Mouse (Mus musculus): ENCODE measurements around the gene Arid5b. TPM values are rescaled to one million over a fixed set of nuclear protein-coding genes. Genes with fewer than 3 reads are reported as not detected.

The Arid5b gene
- polyA plus RNA-seq, 1 experiment from 2014 or later, result 12.2 TPM

- TF ChIP-seq CTCF (IDR thresholded peaks at IDR 0.05; ENCODE audit: low read depth) (no peak), EP300 (IDR thresholded peaks at IDR 0.05; ENCODE audit: low read depth) (no peak)
- Histone ChIP-seq H3K36me3 (replicated peaks; ENCODE audit: insufficient read depth, low read length) (peaks cover 16% of the 10 kb centered on the region), H3K9ac (replicated peaks) (no peak overlapping the region), H3K9me3 (ENCODE audit: low read length) (no peaks in the 10 kb centered on the region), H3K27ac (ENCODE audit: low read depth) (no peak overlapping the region; the same call in 1 of the 2 replicates), H3K27me3 (ENCODE audit: insufficient read depth, low read length) (no peaks in the 10 kb centered on the region), H3K4me2 (ENCODE audit: low read depth, low read length) (peak overlapping the region; percentile 63), H3K4me3 (ENCODE audit: low read depth, low read length) (peak overlapping the region; percentile 58), H3K4me1 (ENCODE audit: insufficient read depth) (peaks cover 24% of the 10 kb centered on the region)
- 55% methylated on average over 5 of the region's 5 CpGs for WGBS (ENCODE audit: insufficient replicate concordance)
- DNase-seq (no peak), ATAC-seq (no peak)
Measured at GRCm38 (mm10) chr10:68134071-68134470, 144.5 kb downstream of the Arid5b start.

DNA sequence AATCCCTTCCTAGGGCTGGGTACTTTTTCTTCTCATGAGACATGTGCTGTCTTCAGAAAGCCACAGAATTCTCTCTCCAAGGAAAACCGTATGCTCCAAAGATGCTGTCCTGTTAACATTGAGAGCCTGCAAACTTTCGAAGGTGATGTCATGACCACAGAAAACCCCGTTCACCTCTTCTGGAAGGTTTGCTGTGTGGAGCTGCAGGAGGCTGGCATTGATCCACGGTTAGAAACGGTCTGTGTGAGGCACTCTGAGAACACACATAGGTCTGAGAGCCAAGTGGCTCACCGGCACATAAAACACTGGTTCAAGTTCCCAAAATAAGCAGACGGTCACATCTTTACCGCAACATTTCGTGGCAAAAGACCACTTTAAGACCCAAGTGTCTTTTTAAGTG lies 145.9 kb downstream of the Arid5b start:
- no peak for ATAC-seq
- Histone ChIP-seq H3K36me3 (replicated peaks; ENCODE audit: insufficient read depth, low read length) (peaks cover 20% of the 10 kb centered on the region), H3K9ac (replicated peaks) (no peak overlapping the region), H3K4me1 (ENCODE audit: insufficient read depth) (peaks cover 25% of the 10 kb centered on the region), H3K27ac (ENCODE audit: low read depth) (no peak overlapping the region), H3K9me3 (ENCODE audit: low read length) (no peaks in the 10 kb centered on the region), H3K4me3 (ENCODE audit: low read depth, low read length) (no peak overlapping the region; the same call in 1 of the 2 replicates), H3K27me3 (ENCODE audit: insufficient read depth, low read length) (no peaks in the 10 kb centered on the region), H3K4me2 (ENCODE audit: low read depth, low read length) (peak overlapping the region; percentile 63)
- no peak for DNase-seq
- TF ChIP-seq EP300 (IDR thresholded peaks at IDR 0.05; ENCODE audit: low read depth) (no peak), CTCF (IDR thresholded peaks at IDR 0.05; ENCODE audit: low read depth) (no peak)
- 76% methylated on average over 9 of the region's 9 CpGs for WGBS (ENCODE audit: insufficient replicate concordance)

GRCm38 (mm10) chr10:68132154-68132553 lies 146.4 kb downstream of the Arid5b start:
- TF ChIP-seq EP300 (IDR thresholded peaks at IDR 0.05; ENCODE audit: low read depth), result no peak
- no peak for TF ChIP-seq CTCF (IDR thresholded peaks at IDR 0.05; ENCODE audit: low read depth)
- DNase-seq (no peak), ATAC-seq (no peak)
- Histone ChIP-seq H3K9ac (replicated peaks) (no peak overlapping the region), H3K36me3 (replicated peaks; ENCODE audit: insufficient read depth, low read length) (peaks cover 20% of the 10 kb centered on the region), H3K27ac (ENCODE audit: low read depth) (no peak overlapping the region), H3K4me3 (ENCODE audit: low read depth, low read length) (no peak overlapping the region; the same call in 1 of the 2 replicates), H3K4me2 (ENCODE audit: low read depth, low read length) (peak overlapping the region; percentile 63), H3K27me3 (ENCODE audit: insufficient read depth, low read length) (no peaks in the 10 kb centered on the region), H3K4me1 (ENCODE audit: insufficient read depth) (peaks cover 25% of the 10 kb centered on the region), H3K9me3 (ENCODE audit: low read length) (no peaks in the 10 kb centered on the region)
- 68% methylated on average over 5 of the region's 5 CpGs for WGBS (ENCODE audit: insufficient replicate concordance)

GRCm38 (mm10) chr10:68129651-68130050 lies 148.9 kb downstream of the Arid5b start:
- Histone ChIP-seq H3K27ac (ENCODE audit: low read depth) (peak overlapping the region; percentile 66), H3K27me3 (ENCODE audit: insufficient read depth, low read length) (no peaks in the 10 kb centered on the region), H3K4me1 (ENCODE audit: insufficient read depth) (peaks cover 38% of the 10 kb centered on the region), H3K36me3 (replicated peaks; ENCODE audit: insufficient read depth, low read length) (peaks cover 20% of the 10 kb centered on the region), H3K4me3 (ENCODE audit: low read depth, low read length) (no peak overlapping the region), H3K9me3 (ENCODE audit: low read length) (no peaks in the 10 kb centered on the region), H3K9ac (replicated peaks) (no peak overlapping the region), H3K4me2 (ENCODE audit: low read depth, low read length) (no peak overlapping the region)
- ATAC-seq (no peak), DNase-seq (no peak)
- 58% methylated on average over 7 of the region's 7 CpGs for WGBS (ENCODE audit: insufficient replicate concordance)
- TF ChIP-seq EP300 (IDR thresholded peaks at IDR 0.05; ENCODE audit: low read depth) (no peak), CTCF (IDR thresholded peaks at IDR 0.05; ENCODE audit: low read depth) (no peak)

GRCm38 (mm10) chr10:68129009-68129408 lies 149.5 kb downstream of the Arid5b start:
- H3K9ac ChIP-seq (replicated peaks), result no peak overlapping the region
- 84% methylated on average over 3 of the region's 3 CpGs for WGBS (ENCODE audit: insufficient replicate concordance)
- H3K27ac ChIP-seq (ENCODE audit: low read depth), result peak overlapping the region; percentile 66
- peaks cover 25% of the 10 kb centered on the region for H3K36me3 ChIP-seq (replicated peaks; ENCODE audit: insufficient read depth, low read length)
- H3K4me1 ChIP-seq (ENCODE audit: insufficient read depth), result peaks cover 44% of the 10 kb centered on the region
- no peaks in the 10 kb centered on the region for H3K9me3 ChIP-seq (ENCODE audit: low read length)
- no peak overlapping the region for H3K4me2 ChIP-seq (ENCODE audit: low read depth, low read length)
- DNase-seq (no peak), ATAC-seq (no peak)
- H3K4me3 ChIP-seq (ENCODE audit: low read depth, low read length), result no peak overlapping the region
- no peaks in the 10 kb centered on the region for H3K27me3 ChIP-seq (ENCODE audit: insufficient read depth, low read length)
- TF ChIP-seq CTCF (IDR thresholded peaks at IDR 0.05; ENCODE audit: low read depth) (no peak), EP300 (IDR thresholded peaks at IDR 0.05; ENCODE audit: low read depth) (no peak)

- H3K27me3 ChIP-seq (ENCODE audit: insufficient read depth, low read length), result no peaks in the 10 kb centered on the region
- WGBS (ENCODE audit: insufficient replicate concordance), result 64% methylated on average over 10 of the region's 10 CpGs
- no peak overlapping the region; the same call in 1 of the 2 replicates for H3K4me2 ChIP-seq (ENCODE audit: low read depth, low read length)
Measured at GRCm38 (mm10) chr10:68128441-68128848, 150.1 kb downstream of the Arid5b start.

More at GRCm38 (mm10) chr10:68128441-68128848, 150.1 kb downstream of the Arid5b start:
- Histone ChIP-seq H3K4me3 (ENCODE audit: low read depth, low read length) (no peak overlapping the region), H3K27ac (ENCODE audit: low read depth) (peak overlapping the region; percentile 66), H3K9me3 (ENCODE audit: low read length) (no peaks in the 10 kb centered on the region), H3K36me3 (replicated peaks; ENCODE audit: insufficient read depth, low read length) (peaks cover 28% of the 10 kb centered on the region), H3K9ac (replicated peaks) (no peak overlapping the region), H3K4me1 (ENCODE audit: insufficient read depth) (peaks cover 45% of the 10 kb centered on the region)
- ATAC-seq (no peak), DNase-seq (no peak)
- TF ChIP-seq EP300 (IDR thresholded peaks at IDR 0.05; ENCODE audit: low read depth) (no peak), CTCF (IDR thresholded peaks at IDR 0.05; ENCODE audit: low read depth) (no peak)

Measured in liver, postnatal 0 days (tissue).